Mouse (Mus musculus): Measurements from ENCODE around the gene Orc1. TPM values are rescaled to one million over a fixed set of nuclear protein-coding genes. Genes with fewer than 3 reads are reported as not detected.

The Orc1 gene
- total RNA-seq, 2 experiments from 2014 or later = 0.19 to 0.53 TPM

- DNase-seq (ENCODE audit: low spot score in 2 of 2) = no peak
Measured at GRCm38 (mm10) chr4:108634696-108635095, 55.5 kb downstream of the Orc1 start.

- DNase-seq (ENCODE audit: low spot score in 2 of 2) = no peak
Measured at GRCm38 (mm10) chr4:108635101-108635500, 55.9 kb downstream of the Orc1 start.

- DNase-seq (ENCODE audit: low spot score in 2 of 2) = no peak
Measured at GRCm38 (mm10) chr4:108637721-108638120, 58.5 kb downstream of the Orc1 start.

- DNase-seq (ENCODE audit: low spot score in 2 of 2) = no peak
Measured at GRCm38 (mm10) chr4:108638752-108639151, 59.5 kb downstream of the Orc1 start.

GRCm38 (mm10) chr4:108664407-108664806, 85.2 kb downstream of the Orc1 start:
- no peak for DNase-seq (ENCODE audit: low spot score in 2 of 2)

Other genes starting within 250 kb of the Orc1 start
- gene Shisal2a, start 196.1 kb upstream of the Orc1 start, total RNA-seq (2021) = not detected
- 1 to 10 TPM; 7.4 to 8.0 TPM for gene Gpx7, start 172.5 kb upstream of the Orc1 start, total RNA-seq (2021)
- gene Tut4, start 120.0 kb upstream of the Orc1 start, total RNA-seq (2021) = 10 to 100 TPM; 40.3 to 41.3 TPM
- 10 to 100 TPM; 35.1 to 37.0 TPM for gene Prpf38a, start 87 bp upstream of the Orc1 start, total RNA-seq (2021)
- 10 to 100 TPM; 33.6 to 38.5 TPM for gene Cc2d1b, start 40.5 kb downstream of the Orc1 start, total RNA-seq (2021)
- gene 3110021N24Rik, start 140.2 kb downstream of the Orc1 start, total RNA-seq (2021) = under 1 TPM; 0.69 to 0.94 TPM
- gene Zfyve9, start 201.4 kb downstream of the Orc1 start, total RNA-seq (2021) = 10 to 100 TPM; 46.1 to 48.8 TPM